Mouse (Mus musculus) ovary, postnatal 10 days (tissue): ENCODE data around the gene Esp38.
"Not testable (repeated sequence)": the region's sequence is repeated elsewhere in the genome, so short reads cannot be mapped to it uniquely, and the experiment has no call there.

Experiments
- DNase-seq: peaks from one replicate; pipeline ENCODE4 v3.0.0; 2022; ENCODE audit warnings: low spot score

Gene Esp38

DNA sequence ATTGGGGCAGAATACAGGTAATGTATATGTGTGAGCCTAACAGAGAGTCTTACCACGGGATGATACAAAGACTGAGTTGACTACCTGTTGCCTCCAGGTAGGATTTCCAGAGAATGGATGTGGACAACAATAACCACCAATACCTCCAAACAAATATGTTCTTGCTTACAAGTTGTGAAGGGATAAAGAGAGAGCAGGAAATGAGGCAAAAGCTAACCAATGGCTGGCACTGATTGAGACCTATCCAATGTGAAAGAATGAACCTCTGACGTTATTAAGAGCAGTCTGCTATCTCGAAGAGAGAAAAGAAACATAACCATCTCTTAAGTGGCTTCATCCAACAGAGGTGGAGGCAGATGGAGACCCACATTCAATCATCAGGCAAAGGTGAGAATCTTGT is at the start of gene Esp38:
Gene Esp38 (plus strand): TSS at position 301 of the 400 bp plus-strand sequence.
- no peak for DNase-seq

DNA sequence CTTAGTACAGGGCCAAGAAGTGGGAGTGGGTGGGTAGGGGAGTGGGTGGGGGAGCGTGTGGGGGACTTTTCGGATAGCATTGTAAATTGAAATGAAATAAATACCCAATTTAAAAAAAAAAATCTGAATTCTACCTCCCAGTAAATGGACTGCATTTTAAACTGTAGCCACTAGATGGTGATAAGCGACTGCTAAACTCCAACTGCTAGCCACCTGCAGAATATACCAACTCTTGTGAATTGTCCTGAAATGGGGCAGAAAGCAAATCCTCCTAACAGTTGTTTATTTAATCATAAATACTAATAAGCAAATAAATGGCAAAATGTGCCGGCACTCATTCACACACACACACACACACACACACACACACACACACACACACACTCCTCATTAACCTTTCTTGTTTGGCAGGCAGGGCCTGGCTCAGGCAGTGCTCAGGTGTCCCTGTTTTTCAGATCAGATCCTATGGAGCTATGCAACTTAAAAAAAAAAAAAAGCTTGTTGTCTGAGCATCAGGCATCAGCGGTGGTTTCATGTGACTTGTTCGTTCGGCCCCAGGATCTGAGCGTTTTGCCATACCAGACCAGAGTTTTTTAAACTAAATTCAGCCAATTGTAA is 47.3 kb upstream of the Esp38 start:
- not testable (repeated sequence) for DNase-seq
